Mouse (Mus musculus) gonadal fat pad, adult 2 months (tissue): ENCODE measurements at regions not wholly inside any gene's neighbourhood (a gene's known extent, or its start where the extent isn't known, plus 50 kb on each side); places are given as distances from the start of the nearest gene placed in this dataset.
"Not testable (repeated sequence)": the region's sequence is repeated elsewhere in the genome, so short reads cannot be mapped to it uniquely, and the experiment has no call there.

ENCODE experiments used
- DNase-seq: peaks from one replicate; pipeline ENCODE4 v3.0.0-alpha.2; 2012; ENCODE audit warnings: low read depth

DNA sequence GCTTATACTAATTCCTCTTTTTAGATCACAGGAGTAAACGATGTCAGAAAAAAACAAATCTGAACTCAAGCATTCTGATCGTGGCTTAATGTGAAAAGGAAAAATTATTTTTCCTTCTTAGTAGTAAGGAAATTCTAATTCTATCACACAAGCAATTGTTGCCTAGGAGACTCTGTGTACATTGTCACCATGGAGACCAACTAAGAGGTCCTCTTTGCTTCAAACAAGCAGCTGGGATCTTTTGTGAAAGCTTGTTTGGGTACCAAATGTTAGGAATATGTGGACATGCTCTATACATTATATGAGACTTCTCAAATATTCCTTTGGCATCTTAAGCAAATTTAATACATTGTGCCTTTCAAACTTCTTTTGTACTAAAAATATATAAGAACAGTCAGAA, 345.9 kb upstream of the Atp10a start:
- no peak for DNase-seq

DNA sequence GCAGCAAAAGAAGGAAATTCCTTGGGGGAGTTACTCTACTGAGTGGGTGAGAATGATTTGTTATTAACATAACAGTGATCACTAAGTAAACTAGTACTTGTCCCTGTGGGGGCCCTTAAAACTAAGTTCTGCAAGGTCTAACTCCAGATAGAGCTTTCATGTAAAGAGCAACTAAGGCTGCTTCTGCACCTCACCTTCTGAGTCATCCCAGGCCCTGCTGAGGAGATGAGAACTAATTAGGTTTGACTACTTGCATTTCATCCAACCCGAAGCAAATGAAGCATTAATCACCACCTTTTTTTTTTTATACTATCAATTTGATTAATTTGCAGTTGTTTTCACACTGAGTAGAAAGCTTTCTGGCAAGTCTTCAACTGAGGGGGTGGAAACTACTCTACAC, 333.6 kb upstream of the Atp10a start:
- no peak for DNase-seq

DNA sequence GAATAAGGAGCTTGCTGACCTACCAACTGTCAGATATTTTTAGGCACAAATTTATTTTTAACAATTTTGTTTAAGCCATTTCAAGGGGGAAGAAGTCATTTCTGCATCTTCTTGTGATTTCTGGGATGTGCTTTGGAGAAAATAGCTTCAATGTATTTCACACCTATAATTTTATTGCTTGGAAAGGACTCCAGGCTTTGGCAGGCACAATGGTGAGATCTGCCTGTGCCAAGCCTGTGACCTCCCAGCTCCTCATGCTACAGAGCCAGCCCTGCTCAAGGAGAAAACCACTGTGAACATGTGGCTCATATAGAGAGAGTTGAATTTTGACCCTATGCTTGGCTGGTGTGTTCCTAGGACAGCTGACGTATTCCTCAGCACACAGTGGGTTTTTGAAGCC, 288.6 kb upstream of the Atp10a start:
- no peak for DNase-seq

DNA sequence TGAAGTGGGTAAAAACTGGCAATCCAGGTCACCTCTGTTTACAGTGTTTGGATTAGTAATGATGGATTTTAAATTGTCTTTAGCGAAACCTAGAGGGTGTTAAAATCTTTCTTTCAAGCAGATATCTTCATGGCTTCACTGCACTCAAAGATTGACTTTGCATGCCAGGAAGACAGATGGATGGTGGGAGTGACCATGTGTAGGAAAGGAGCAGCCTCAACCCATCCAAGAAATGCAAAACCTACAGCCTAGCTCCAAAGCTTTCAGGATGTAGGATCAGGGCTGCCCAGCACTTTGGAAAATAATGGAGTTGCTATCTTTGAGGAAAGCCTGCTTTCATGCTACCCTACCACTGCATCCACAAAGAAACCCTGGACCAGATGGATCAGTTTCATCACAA, 272.6 kb upstream of the Atp10a start:
- DNase-seq = no peak

DNA sequence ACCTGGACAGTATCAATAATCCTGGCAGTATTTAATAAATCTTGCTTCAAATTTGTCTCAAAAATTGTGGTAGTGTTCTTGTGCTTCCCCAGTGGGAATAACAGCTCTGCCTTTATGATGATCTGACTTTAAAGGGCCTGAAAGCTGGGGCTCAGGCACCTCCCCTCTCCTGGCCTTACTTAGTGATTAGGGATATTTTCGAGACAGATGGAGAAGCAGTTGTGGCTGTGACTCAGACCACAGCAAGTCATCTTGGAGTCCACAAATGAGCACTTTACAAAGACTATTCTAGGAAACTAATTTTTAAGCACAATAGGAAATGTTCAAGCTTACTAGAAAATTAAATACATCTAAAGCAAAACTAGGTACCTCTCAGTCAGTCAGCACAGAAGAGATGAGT, 267.6 kb upstream of the Atp10a start:
- DNase-seq = no peak

DNA sequence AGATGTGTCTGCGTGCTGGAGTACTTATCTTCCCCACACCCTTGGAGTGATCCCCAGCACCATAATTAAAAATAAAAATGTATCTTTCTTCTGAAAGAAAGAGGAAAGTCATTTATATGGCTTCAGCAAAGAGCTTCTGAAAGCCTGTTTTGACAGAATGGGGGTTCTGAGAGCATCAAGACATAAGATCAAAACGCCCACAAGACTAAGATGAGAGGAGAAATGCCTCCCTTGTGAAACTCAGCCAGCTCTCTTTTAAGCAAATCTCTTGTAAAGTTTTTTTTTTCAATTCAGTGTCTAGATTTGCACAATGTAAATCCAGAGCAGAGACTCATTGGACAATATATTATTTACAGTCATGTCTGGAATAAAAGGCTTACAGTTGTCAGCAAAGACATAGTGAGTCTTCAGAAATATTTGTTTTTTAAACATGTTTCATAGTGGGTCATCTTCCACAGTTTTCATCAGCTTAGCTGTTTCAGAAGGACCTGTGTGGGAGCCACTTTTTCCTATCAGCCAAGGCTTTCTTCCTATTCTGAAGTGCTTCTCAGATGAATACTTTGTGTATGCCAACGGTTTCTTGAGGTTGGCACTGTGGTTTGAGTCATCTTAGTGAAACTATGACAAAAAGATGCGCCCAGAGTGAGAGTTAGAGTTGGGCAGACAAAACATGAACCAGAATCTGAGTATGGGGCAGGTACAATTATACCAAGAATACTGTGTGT, 263.4 kb upstream of the Atp10a start:
- DNase-seq = no peak

DNA sequence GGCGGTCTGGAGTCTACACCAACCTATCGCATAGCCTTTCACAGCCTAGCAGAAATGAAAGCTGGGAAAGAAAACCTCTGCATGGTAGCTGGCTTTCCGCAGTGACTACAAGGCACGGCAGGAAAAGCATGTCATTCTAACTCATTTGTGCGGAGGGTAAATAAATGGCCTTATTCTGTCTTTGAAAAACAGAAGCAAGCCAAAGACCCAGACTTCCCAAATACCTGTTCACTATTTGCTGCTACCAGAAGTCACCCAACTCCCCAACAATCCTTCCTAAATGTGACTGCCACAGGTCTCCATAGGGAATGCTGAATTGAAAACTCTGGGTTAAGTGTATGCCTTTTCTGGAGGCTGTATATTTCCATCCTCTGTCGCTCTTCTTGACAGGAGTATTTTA, 258.0 kb upstream of the Atp10a start:
- DNase-seq = no peak

DNA sequence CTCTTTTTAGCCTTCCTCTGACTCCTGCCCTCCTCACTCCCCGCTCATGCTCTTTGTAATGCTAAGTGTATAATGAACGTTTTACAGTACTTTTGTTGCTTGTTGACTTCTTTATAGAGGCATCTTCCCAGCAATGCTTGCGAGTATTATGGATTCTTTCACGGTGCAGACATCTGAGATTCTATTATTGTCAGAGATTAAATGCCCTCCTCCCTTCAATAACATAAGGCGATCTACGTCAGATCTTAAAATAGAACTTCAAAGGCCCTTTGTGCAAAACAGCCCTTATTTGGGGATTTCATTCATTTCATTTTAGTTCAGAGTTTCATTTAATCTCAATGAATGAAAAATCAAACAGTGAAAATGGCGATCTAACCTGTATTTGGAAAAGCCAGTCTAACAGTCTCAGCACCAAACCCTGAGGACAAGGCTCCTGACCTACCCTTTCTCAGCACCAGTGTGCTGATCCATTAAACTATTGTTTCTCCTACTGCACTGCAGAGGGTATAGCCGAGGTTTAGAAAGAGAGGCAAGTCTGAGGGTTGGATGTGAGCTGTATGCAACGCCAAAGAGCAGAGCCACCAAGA, 257.3 kb upstream of the Atp10a start:
- DNase-seq = no peak

DNA sequence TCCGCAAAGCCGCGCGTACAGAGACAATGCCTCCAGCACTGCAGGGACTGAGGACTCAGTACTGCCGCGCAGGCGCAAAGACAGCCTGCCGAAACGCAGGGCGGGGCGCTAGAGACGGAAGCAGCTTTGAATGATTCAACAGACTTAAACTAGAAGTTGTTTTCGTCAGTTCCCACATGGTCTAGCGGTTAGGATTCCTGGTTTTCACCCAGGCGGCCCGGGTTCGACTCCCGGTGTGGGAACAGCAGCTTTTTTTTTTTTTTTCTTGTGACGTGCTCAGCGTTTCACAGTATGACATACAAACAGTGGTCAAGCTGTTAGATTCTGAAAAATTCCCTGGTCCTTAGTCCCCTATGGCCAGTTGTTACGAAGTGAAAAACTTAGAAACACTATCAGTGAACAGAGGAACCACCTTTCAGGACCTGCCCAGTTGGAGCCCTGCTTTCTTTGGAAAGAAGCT, 256.8 kb upstream of the Atp10a start:
- peak; percentile 72 for DNase-seq

DNA sequence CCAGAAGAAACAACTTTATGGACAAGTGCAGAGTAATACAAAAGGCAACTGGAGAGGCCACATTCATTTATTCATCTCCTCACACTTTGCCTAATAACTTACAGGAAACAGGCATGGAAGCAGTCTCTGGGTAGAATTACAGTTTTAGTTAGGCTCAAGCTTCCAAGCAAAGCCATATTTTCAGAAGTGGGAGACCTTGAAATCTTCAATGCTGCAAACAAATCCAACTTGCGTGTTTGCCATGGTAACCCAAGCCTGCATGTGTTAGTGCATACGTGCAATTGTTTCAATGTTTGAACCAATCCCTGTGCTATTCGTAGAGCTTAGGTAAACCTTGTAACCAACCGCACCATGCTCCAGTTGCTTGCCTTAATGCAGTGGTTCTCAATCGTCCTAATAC, 256.3 kb upstream of the Atp10a start:
- DNase-seq = no peak

DNA sequence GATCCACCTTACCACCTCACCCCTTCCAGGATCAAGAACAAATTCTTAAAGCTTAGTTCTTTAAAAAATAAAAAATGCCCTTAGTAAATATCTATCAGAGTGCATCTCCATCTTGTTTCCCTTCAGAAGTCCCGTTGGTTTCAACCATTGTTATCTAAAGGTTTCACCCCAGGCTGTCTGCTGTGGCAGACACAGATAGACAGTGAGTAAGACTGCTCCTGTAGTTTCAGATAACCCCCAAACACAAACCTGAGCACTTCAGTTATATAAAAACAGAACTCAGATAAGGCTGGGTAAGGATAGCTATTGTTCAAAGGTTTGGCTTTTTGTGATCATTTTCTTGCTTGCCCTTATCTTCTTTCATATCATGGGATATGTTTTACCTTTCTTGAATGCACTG, 255.4 kb upstream of the Atp10a start:
- no peak for DNase-seq

DNA sequence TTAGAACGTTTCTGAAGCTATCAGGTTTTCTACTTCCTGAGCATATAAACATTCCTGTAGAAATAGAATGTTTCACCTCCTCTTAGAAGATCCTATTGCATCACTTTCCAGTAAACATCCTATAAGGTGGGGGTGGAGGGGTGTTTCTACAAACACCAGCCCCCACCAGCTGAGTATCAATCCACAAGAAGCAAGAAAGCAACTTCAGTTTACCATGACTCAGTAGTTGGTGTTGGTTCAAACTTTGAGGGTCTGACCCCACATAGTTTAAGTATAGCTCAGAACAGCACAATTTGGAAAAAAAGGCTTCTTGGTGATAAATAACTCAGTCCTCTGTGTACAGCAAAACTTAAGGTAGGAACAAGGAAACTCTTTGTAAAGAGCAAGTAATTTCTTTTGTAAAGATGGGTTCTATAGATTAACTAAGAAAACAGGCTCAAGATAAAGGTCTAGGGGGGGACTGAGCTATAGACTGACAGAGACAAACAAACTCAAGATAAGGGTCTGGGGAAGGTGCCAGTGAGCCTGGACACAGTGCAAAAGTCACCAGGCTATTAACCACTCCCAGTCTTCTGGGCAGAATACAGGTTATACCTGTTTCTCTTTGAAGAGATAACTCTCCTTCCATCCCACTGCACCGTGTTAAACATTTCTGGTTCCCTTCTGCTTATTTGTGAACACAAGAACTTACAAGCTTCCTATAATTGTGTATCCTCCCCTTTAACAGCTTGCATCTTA, 218.9 kb upstream of the Atp10a start:
- DNase-seq = no peak

DNA sequence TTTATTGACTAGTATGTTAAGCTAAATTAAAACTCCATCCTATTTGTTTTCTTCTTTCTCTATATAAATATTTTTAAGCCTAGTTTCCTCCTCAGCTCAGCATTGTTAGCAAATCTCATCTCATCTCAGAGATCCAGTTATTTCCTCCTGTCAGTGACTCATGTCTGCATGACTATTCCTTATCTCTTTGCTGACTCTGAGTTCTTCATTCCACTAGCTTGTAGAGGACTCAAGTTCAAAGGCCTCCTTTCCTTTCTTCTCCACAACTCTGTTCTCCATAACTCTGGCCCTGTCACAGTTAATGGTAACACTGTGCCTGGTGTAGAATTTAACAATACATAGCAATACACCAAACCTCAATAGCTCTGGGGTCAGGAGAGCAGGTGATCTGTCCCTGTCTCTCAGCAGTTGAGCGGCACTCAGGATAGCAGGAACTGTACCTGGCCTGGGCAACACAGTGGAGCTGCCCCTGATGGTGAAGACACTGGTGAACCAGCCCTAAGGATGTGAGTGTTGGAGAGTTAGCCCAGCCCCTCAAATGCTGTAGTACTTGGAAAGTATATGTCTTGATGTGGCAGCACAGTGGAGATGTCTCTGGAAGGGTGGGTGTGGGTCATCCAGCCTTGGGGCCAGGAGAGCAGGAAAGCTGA, 213.3 kb upstream of the Atp10a start:
- no peak for DNase-seq

DNA sequence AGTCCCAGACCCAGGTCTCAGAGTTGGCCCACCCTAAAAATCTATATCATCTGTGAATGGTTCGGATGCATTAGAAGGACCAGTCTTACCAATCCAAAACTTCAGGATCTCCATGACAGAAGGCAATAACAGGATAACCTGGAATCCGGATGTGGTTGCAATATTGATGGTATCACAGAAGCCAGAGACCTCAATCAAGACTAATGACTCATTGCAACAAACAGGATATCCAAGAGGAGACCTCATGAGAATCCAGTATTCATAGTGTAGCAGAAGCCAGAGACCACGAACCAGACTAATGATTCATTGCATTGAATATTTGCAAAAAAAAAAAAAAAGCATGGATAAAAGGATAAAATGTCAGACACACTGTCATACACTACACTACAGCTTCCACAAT, 212.7 kb upstream of the Atp10a start:
- DNase-seq = no peak

DNA sequence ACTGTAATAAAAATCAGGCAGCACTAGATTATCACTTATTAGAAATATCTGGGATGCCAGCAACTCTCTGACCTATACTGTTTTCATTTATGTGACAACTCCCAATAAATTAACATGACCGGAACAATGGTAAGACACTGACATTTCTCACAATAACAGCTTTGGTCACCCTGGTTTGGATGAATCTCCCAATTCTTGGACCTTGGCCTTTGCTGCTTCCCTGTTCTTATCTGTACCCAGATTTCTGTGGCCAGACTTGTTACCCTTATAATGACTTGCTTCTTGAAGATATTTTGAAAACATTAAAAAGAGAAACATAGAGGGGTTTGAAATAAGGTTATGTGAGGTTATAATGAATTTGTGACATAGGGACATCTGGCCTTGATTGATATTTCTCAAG, 210.2 kb upstream of the Atp10a start:
- DNase-seq = no peak

DNA sequence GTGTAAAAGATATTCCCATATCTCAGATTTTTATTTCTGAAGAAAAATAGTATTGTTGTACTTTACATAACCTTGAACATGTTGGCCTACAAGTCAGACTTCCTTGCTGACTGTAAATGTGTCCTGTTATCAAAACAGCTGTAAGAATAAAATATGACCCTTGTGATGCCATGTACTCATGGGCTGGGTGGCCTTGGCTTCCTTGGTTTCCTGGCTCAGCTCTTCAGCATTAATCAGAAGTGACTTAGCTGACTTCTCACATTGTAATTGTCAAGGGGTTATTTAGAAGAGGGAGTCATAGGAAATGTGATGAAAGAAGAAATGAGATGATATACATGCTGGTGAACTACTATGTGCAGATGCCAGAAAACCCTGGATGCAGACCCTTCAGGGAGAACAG, 209.7 kb upstream of the Atp10a start:
- no peak for DNase-seq

DNA sequence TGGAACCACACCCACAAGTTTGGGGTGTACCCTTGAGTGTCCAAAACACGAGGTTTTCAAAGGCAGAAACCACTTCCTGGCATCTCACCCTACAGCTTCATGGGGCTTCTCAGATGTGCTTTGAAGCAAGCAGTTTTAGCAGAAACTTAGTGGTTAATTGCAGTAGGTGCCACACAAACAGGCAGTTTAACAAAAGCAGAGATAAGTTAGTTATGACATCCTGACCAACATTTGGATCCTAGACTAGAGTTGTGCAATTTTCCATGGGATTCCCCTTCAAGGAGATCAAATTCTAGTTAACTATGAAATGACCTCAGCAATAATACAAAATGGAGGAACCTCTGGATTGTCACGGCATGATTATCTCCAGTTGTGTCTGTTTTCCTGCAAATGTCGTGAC, 207.2 kb upstream of the Atp10a start:
- DNase-seq = no peak

DNA sequence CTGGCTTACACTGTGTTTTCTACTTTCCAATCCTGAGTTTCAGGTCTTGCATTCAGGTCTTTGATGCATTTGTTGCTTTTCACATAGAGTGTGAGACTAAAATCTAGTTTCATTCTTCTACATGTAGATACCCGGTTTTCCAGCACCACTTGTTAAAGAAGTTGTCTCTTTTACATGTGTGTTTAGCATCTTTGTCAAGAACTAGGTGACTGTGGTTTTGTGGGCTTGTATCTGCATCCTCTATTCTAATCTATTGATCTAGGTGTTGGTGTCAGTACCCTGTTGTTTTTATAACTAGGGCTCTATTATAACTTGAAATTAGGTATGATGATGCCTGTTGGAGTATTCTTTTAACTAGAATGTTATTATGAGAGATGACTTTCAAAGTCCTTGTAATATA, 204.0 kb upstream of the Atp10a start:
- no peak for DNase-seq

DNA sequence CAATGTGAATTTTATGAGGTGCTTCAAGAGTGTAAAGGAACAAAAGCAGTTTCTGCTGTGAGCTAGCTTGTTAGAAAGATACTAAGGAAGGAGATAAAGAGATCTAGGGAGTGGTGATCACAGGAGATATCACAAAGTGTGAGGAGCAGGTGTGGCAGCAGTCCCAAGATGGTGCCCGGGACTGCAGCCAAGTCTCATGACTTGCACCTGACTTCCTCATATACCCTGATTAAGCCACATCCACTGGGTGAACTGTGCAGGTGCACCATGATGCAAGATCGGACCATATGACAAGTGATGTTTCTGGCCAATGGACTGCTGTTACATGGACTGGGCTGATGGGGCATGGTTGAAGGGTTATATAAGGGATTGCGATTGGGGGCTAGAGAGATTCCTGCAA, 197.8 kb upstream of the Atp10a start:
- DNase-seq = not testable (repeated sequence)

DNA sequence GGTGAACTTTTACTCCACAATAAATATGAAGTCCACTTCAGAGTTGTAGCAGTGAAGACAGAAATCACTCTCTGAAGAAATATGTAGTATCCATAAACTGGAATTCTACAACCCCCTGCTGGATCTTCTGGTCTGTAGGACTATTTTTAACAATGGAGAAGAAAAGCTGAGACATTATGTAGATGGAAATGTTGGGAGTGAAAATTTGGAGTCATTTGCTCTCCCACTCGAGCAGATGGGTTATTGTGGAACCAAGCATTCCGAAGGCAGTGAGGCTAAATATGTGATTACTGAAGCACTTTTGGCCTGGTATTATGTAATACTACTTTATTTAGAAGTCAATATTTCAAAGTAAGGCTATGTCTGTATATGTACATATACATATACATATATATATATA, 195.0 kb upstream of the Atp10a start:
- no peak for DNase-seq

DNA sequence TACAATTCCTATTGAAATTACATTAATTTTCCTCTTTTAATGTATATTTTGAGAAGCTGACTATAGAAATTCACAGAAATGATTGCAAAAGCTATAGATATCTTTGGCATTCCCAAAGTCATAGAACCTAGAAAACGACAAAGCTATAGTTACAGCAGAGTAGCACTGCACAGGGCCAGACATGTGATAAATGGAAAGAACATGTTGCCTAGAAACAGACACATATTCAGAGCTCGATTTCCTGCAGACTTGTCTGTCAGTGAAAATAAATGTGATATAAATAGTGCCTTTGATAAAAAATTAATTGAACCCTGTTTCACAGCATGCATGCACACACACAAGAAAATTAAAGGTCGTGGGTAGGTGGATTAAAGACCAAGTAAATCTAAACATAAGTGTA, 182.8 kb upstream of the Atp10a start:
- no peak for DNase-seq

DNA sequence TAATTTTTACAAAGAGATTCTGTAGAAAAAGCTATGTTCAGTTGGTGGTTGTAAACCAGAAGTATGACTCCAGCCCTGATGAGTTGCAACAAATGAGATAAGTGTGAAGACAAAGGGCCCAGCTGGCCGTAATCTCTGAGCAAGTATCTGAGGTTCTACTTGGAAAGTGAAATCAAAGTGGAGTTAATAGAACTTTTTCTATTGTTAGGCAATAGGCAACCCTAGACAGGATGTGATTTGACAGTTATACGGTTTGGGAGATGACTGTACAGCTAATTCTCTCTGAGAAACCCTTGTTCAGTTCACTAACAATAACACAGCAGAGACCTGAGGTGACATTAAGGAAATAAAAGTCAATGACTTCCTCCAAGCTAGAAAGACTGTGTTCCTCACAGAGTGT, 180.8 kb upstream of the Atp10a start:
- DNase-seq = no peak

DNA sequence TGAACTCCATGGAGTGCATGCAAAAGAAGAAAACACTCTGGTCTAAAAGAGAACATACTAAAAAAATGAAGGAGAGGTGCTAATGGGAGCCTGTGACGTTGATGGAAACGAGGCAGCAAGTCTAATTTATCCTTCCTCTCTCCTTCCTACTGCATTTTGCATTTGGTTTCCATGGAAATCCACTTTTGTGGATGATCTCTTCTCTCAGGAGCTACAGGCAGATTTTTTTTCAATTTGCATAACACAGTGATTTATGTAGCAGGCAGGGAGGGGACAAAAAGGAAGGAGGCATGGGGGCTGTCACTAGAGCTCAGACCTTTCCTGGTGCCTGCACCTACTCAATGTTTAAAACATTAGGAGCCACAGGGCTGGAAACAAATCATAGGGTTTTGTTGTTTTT, 167.7 kb upstream of the Atp10a start:
- no peak for DNase-seq
